Mouse (Mus musculus): Measurements from ENCODE around the gene Hk2.

Gene Hk2

GRCm38 (mm10) chr6:82769704-82770103 lies 4.5 kb downstream of the Hk2 start:
- DNase-seq (ENCODE audit: low spot score): no peak

GRCm38 (mm10) chr6:82767734-82768586 lies 6.3 kb downstream of the Hk2 start:
- DNase-seq (ENCODE audit: low spot score): no peak

DNA sequence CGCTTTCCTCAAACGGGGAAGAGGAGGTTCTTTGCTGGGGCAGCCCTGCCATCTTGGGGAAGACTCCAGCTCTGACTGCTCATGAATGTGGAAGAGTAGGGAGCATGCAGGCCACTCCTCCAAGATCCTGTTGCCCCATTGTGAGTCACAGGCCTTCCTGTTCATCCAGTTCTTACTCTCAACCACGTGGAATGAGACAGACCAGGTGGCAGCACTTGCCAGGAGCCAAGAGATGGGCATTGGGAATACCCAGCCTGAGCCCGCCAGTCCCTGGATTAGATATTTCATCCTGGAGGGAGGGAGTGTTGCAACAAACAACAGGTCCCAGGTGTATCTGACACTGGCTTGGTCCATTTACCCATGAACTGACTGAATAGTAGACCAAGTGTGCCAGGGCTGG lies 7.6 kb downstream of the Hk2 start:
- no peak for DNase-seq (ENCODE audit: low spot score)

DNA sequence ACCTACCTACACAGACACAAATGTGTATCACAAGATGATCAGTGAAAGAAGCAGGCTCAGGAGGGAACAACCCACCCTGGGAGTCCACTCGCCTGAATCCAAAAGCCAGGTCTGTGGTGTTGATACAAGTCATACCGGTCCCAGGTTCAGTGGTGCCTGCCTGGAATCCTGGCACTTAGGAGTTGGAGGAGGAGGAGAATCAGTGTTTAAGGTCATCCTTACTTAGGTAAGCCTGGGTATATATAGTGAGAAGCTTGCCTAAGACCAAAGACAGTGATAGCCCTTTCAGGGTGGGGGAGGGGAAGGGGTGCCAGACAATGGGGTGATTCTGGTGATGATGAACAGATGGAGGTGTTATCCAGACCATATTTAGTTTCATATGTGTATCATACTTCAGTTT lies 9.0 kb downstream of the Hk2 start:
- no peak for DNase-seq (ENCODE audit: low spot score)

GRCm38 (mm10) chr6:82763871-82764503 lies 10.3 kb downstream of the Hk2 start:
- DNase-seq (ENCODE audit: low spot score): no peak

DNA sequence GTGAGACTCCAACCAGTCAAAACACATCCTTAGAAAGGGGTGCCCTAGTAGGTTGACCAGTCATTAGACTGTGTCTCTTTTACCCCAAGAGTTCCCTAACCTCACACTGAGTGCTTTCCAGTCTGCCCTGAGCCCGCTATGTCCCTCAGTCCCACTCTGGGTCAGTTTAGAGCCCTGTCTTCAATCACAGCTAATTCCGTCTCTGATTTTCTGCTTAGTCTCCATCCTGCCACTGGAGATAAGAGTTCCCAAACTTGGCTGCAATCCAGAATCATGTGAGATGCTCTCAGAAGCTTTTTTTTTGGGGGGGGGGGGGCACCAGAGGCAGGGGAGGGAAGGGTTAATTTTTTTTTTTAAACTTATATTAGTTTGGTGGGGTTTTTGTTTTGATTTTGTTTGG lies 11.5 kb downstream of the Hk2 start:
- DNase-seq (ENCODE audit: low spot score): no peak

DNA sequence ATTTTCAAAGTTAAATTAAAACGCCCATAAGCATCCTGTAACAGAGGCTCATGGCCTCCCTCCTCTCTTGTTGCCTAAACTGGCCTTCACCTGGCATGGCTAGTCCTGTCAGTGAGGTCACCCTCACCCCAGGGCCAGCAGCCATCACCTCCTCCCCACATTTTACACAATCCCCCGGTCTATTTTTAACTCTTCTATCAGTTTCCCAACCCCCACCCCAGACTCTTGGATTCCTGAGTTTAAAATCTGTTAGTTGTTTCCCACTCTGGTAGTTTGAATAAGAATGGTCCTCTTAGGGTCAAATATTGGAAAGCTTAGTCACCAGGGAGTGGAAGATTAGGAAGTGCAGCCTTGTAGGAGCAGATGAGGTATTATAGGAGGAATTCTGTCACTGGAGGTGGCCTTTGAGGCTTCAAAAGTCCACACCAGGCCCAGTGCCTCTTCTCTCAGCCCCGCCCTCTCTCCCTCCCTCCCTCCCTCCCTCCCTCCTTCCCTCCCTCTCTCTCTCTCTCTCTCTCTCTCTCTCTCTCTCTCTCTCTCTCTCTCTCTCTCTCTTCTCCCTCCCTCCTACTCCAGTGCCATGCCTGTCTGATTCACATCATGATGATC lies 13.4 kb downstream of the Hk2 start:
- no peak for DNase-seq (ENCODE audit: low spot score)

- DNase-seq (ENCODE audit: low spot score): no peak
Measured at GRCm38 (mm10) chr6:82759241-82759640, 15.0 kb downstream of the Hk2 start.

DNA sequence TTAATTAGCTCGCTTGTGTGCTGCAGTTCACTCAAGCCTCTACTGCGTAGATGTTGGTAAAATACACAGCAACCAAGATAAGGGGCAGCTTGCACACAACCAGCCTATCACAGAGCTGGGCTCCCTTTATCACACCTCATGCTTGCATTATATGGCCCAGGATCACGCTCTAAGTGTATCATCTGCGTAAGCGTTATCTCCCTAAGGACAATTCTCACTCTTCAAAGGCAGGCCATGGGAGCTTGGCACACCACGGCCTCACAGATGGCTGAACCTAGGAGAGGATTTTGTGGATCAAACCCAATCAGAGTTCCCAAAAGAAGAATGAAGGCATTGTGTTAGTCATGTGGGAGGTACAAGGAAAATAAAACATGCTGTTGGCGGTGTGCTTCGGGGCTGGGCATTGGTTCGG lies 17.4 kb downstream of the Hk2 start:
- no peak for DNase-seq (ENCODE audit: low spot score)

- DNase-seq (ENCODE audit: low spot score): no peak
Measured at GRCm38 (mm10) chr6:82756216-82756615, 18.0 kb downstream of the Hk2 start.

GRCm38 (mm10) chr6:82755338-82755737 lies 18.9 kb downstream of the Hk2 start:
- DNase-seq (ENCODE audit: low spot score): no peak

DNA sequence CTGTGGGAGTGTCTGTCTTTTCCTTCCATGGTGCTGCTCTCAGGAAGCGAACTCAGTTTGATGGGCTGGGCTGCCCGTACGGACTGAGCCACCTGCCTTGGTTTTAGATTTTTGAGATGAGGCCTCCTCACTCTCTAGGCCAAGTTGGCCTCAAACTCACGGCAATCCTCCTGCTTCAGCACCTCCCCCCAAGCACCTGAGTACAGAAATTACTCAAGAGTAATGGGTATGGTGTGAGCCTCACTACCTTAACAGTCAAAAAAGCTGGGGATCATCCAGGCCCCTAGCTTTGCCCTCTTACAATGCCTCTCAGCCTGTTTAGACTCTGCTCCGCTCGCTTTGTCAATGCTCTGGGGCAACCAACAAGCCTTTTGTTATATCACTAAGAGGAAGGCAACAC lies 19.5 kb downstream of the Hk2 start:
- no peak for DNase-seq (ENCODE audit: low spot score)

DNA sequence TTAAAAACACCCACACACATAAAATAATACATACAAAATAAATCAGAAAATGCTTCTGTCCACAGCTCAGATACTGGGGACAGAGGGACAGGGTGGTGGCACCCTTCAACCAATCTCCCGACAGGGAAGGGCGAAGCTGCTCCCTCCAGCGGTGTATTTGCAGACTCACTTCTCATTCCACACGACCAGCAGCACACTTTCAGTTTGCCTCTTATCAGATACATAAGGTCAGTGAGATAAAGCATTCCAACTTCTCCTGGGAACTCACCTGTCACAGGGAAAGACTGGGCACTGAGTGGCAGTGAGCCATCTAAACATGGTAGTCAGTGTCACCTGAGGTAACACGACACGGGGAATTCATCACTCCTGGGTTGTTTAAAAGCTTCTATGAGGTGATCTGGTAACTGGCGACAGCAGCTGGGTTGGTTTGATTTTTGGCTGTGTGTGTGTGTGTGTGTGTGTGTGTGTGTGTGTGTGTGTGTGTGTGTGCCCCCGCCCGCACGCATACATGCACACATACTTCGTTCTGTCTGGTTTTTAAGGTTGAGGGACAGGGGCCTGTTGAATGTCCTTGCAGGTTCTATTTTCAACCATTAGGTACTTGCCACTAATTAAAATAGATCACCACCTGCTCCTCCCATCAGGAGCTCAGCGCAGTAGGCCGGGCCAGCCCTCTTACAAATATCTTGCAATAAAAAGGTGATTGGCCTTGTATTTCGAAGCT lies 20.5 kb downstream of the Hk2 start:
- DNase-seq (ENCODE audit: low spot score): no peak

- DNase-seq (ENCODE audit: low spot score): no peak
Measured at GRCm38 (mm10) chr6:82753061-82753460, 21.2 kb downstream of the Hk2 start.

DNA sequence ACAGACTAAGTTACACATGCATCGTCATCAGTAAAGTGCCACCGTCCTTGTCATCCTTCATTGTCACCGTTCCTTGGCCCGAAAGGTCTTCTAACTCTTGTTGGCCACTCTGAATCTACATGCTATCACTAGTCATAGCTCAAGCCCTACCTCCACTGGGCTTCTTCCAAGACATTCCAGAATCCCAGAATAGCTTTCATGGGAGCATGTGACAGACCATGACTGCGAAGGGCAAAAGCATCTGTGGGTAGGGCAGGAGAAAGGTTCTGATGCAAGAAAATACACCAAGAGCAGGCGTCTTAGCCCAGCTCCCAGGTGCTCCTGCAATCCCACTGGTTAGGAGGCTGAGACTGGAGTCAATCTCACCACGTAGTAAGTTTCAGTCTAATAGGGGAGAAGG lies 22.5 kb downstream of the Hk2 start:
- no peak for DNase-seq (ENCODE audit: low spot score)

DNA sequence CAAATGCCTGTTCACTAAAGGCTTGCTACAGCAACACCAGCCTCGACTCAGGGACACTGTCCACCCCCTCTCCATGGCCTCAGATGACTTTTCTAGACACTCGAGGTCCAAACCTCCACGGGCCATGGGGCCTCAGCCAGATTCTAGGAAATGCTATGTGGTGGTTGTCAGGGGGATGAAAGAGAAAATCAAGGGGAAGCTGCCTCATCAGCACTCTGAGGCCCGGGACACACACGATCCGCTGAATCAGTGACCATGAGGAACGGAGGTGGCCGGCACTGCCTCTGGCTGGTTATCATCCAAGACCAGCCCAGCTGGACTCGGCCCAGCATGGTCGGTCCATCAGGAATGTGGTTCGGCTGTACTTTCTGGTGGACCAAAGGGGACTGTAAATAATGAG lies 23.2 kb downstream of the Hk2 start:
- DNase-seq (ENCODE audit: low spot score): no peak

- DNase-seq (ENCODE audit: low spot score): no peak
Measured at GRCm38 (mm10) chr6:82750063-82750462, 24.2 kb downstream of the Hk2 start.

DNA sequence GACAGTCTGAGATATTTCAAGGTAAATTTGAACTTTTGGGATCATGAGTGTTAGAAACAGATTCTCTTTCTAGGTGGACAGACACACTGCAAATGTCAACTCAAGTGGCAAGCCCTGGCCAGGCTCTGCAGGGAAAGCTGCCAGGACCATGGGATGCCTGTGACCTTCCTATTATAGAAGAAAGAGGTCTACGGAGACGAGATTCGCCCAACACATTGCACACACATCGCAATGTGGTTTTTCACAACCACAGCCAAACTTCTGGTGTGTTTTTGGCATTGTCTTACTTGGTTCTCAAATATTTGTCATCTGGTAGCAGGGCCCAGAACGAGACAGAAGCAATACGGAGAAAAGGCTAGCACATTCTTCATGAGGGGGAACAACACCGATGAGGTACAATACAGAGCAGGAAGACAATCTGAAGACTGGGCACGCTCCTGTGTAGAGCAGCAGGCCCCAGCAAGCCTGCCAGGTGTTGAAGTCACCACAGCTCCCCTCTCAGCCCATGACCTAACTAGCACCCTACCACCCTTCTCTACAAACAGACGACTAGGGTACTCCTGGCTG lies 26.1 kb downstream of the Hk2 start:
- DNase-seq (ENCODE audit: low spot score): no peak

GRCm38 (mm10) chr6:82747085-82747484 lies 27.2 kb downstream of the Hk2 start:
- DNase-seq (ENCODE audit: low spot score): no peak

DNA sequence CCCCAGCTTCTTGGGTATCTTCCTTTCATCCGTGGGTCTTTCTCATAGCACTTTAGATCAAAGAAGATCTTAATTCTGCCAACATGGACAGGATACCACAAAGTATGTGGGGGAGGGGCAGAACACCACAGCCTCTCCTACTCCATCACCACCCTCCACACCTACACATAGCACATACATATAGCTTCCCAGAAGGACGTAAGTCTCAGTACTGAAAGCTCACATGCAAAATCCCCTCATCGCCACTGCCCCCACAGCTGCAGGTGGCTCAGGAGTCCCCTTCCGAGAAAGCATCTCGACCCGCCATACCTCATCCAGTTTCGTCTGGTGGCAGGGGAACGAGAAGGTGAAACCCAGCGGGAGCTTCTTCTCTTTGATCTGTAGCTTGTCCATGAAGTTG lies 29.7 kb downstream of the Hk2 start:
- DNase-seq (ENCODE audit: low spot score): no peak

DNA sequence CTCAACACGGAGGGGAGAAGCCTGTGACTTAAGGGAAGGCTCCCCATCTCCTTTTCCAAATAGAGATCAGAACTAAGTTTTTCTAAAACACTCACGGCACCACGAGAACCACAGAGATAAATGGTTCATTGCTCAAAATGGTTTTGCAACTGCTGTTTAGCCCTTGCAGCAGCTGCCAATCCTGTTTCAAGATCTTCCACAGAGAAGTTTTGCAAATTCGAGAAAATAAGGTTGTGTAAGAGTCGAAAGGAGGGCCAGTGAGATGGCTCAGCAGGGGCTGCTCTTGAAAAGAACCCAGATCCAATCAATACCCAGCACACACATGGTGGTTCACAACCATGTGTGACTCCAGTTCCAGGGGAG lies 32.8 kb downstream of the Hk2 start:
- DNase-seq (ENCODE audit: low spot score): no peak

DNA sequence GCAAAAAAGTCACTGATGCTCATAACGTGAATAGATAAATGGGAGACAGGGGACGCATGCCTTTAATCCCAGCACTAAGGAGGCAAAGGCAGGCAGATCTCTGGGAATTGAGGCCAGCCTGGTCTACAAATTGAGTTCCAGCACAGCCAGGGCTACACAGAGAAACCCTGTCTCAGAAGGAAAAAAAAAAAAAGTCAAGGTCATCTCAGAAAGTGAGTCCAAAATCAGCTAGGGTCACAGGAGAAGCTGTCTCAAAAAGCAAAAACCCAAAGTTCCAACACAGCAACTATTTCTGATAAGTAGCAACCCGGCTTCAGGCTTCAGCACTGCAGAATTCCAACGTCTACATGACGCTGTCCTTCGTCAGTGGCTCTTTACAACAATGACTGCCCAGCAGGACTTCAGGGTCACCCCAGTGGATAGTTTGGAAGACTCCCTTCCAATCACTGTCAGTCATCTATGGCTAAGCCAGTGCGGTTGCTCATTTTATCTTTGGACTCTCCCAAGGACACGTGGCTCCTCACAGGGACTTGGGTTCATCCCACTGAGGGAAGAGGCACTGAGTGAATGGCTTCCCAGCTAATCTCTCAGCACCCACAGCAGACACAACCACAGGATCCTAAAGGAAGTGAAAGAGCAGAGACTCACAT lies 33.3 kb downstream of the Hk2 start:
- DNase-seq (ENCODE audit: low spot score): no peak

Measured in urinary bladder, postnatal 10 days (tissue).